Mouse (Mus musculus) heart, adult 2 months (tissue): ENCODE data around the gene Rgs13.

Experiments used
- CTCF ChIP-seq: fragments of 200-600 bp; IDR thresholded peaks from 2 replicates; pipeline ENCODE4 v1.8.1; 2022; ENCODE audit warnings: antibody characterized with exemption, mild to moderate bottlenecking, moderate library complexity
- EP300 ChIP-seq: fragments of 200-500 bp; IDR thresholded peaks from 2 replicates; pipeline ENCODE4 v1.6.1; 2011; ENCODE audit warnings: low read depth, low read length, control low read depth; ENCODE audit not compliant: insufficient read depth
- POLR2A ChIP-seq: fragments of 200-500 bp; IDR thresholded peaks from 2 replicates; pipeline ENCODE4 v1.6.1; 2011; ENCODE audit warnings: mild to moderate bottlenecking, low read depth, low read length, control low read depth; ENCODE audit not compliant: insufficient read depth

- TF ChIP-seq CTCF, result no peak
- TF ChIP-seq POLR2A, result no peak
- no peak for TF ChIP-seq EP300
Measured at GRCm38 (mm10) chr1:144204766-144205165, 27.6 kb upstream of the Rgs13 start.
